Mouse (Mus musculus) ovary, adult 2 months (tissue): ENCODE results near the gene Sidt1. TPM values are rescaled to one million over a fixed set of nuclear protein-coding genes. Genes with fewer than 3 reads are reported as not detected.

Experiments
- polyA plus RNA-seq: library from polyadenylated mRNA; depleted of rRNA; stranded (reverse); fragments of >200 nt; gene quantifications from 2 replicates; pipeline ENCODE4 v1.2.3, GENCODE M21; 2012; rRNA removed

The Sidt1 gene
- polyA plus RNA-seq: 0.73 and 0.77 TPM in 2 replicates

GRCm38 (mm10) chr16:44332861-44333284 lies at the start of gene Sidt1:
Gene Sidt1 (minus strand): TSS chr16:44333196.

DNA sequence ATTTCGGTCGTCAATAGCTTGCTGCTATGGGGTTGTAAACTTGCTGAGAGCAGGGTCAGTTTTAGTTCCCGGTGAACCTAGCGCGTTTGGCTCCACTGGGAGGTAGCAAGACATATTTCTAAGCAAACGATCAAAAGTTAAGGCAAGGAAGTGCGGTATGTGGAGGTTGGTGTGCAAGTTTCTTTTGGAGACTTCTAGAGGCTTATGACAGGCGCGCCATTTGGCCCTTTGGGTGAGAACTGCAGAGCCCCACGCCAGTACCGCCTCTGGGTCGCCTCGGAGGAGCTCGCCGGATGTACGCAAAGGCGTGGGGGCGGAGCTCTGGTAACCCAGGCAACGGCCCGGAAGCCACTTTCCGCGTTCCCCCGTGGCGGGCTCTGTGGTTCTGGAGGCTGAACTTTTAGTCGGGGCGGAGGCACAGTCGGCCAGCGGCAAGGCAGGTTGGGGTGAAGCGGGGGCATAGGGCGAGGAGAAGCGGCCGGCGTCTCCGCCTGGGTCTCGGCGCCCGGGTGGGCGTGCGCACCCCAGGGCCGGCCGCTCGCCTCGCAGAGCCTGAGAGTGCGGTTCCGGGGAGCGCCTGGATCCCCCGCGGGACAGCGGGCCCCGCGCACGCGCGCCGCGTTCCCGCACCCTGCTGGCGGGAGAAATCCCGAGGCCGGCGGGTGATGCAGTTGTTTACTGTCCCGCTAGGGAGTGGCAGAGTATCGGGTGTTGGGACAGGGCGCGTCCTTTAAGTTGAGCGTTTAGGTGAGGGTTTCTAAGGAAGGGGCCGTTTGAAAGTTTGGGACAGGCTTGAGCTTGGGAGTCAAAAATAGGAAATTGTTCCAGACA lies 14.3 kb upstream of the Sidt1 start, which contains the start of gene Spice1:
Gene Spice1 (plus strand): TSS at position 51 of the 831 bp plus-strand sequence.

Other genes starting within 250 kb of the Sidt1 start
- 13.9 and 16.2 TPM in 2 replicates for gene Atp6v1a, start 193.5 kb downstream of the Sidt1 start, polyA plus RNA-seq
- 15.2 and 32.0 TPM in 2 replicates for gene Naa50, start 193.4 kb downstream of the Sidt1 start, polyA plus RNA-seq
- 4.9 and 6.6 TPM in 2 replicates for gene Usf3, start 159.9 kb downstream of the Sidt1 start, polyA plus RNA-seq
- gene Spice1, start 13.9 kb upstream of the Sidt1 start, polyA plus RNA-seq: 14.3 and 15.9 TPM in 2 replicates
- 1.2 and 1.4 TPM in 2 replicates for gene Cfap44, start 61.6 kb upstream of the Sidt1 start, polyA plus RNA-seq
- gene Boc, start 225.7 kb upstream of the Sidt1 start, polyA plus RNA-seq: 32.1 and 34.2 TPM in 2 replicates